Mouse (Mus musculus) stomach, postnatal 0 days (tissue): ENCODE results near the gene Dnajc11.
A peak's percentile ranks its signal among the peaks of the same experiment; 100 is the strongest.

Source experiments
- CTCF ChIP-seq: IDR thresholded peaks from 2 replicates; pipeline ENCODE4 v1.5.1; 2016; ENCODE audit warnings: antibody characterized with exemption, low read depth, mild to moderate bottlenecking, moderate library complexity
- EP300 ChIP-seq: optimal IDR thresholded peaks from 2 replicates; pipeline ENCODE3; 2016; ENCODE audit warnings: antibody characterized with exemption

GRCm38 (mm10) chr4:151899707-151900384 is 33.6 kb upstream of the Dnajc11 start:
- no peak for TF ChIP-seq EP300
- peak; percentile 54 for TF ChIP-seq CTCF
